Mouse (Mus musculus) cerebellum, adult 18-20 months (tissue): ENCODE measurements around the gene Polr2m.
"Not testable (repeated sequence)": the region's sequence is repeated elsewhere in the genome, so short reads cannot be mapped to it uniquely, and the experiment has no call there.

ENCODE experiments used
- DNase-seq, 2 experiments: peaks; one replicate each; pipeline ENCODE4 v3.0.0; 2021

The Polr2m gene

GRCm38 (mm10) chr9:71485475-71486094 lies at the start of gene Polr2m:
Gene Polr2m (minus strand): TSS chr9:71485935.
- peak; percentile 95 to 96 for DNase-seq

GRCm38 (mm10) chr9:71535036-71535435 lies 49.3 kb upstream of the Polr2m start:
- DNase-seq = no peak

GRCm38 (mm10) chr9:71529960-71530359 lies 44.2 kb upstream of the Polr2m start:
- no peak for DNase-seq

GRCm38 (mm10) chr9:71527438-71527837 lies 41.7 kb upstream of the Polr2m start:
- DNase-seq = no peak

GRCm38 (mm10) chr9:71523901-71524300 lies 38.2 kb upstream of the Polr2m start:
- DNase-seq = no peak

GRCm38 (mm10) chr9:71519836-71520235 lies 34.1 kb upstream of the Polr2m start:
- no peak for DNase-seq

- no peak for DNase-seq
These were observed 31.8 kb upstream of the Polr2m start for GRCm38 (mm10) chr9:71517487-71517886.

GRCm38 (mm10) chr9:71515862-71516261 lies 30.1 kb upstream of the Polr2m start:
- no peak for DNase-seq

GRCm38 (mm10) chr9:71513566-71513965 lies 27.8 kb upstream of the Polr2m start:
- DNase-seq = no peak

- DNase-seq = no peak
These were observed 27.2 kb upstream of the Polr2m start for GRCm38 (mm10) chr9:71512899-71513298.

- DNase-seq = no peak
These were observed 12.9 kb upstream of the Polr2m start for GRCm38 (mm10) chr9:71498391-71499182.

GRCm38 (mm10) chr9:71496637-71497036 lies 10.9 kb upstream of the Polr2m start:
- DNase-seq = no peak

GRCm38 (mm10) chr9:71493771-71494170 lies 8.0 kb upstream of the Polr2m start:
- DNase-seq = no peak

GRCm38 (mm10) chr9:71492296-71493025 lies 6.7 kb upstream of the Polr2m start:
- DNase-seq = no peak

- no peak for DNase-seq
These were observed 4.3 kb upstream of the Polr2m start for GRCm38 (mm10) chr9:71490076-71490475.

GRCm38 (mm10) chr9:71486127-71486526 lies 392 bp upstream of the Polr2m start:
- no peak for DNase-seq

- DNase-seq = no peak
These were observed 762 bp downstream of the Polr2m start for GRCm38 (mm10) chr9:71484871-71485474.

GRCm38 (mm10) chr9:71483872-71484271 lies 1.9 kb downstream of the Polr2m start:
- not testable (repeated sequence) for DNase-seq

GRCm38 (mm10) chr9:71480305-71480704 lies 5.4 kb downstream of the Polr2m start:
- no peak for DNase-seq

- DNase-seq = no peak
These were observed 6.3 kb downstream of the Polr2m start for GRCm38 (mm10) chr9:71479413-71479812.

- no peak for DNase-seq
These were observed 7.1 kb downstream of the Polr2m start for GRCm38 (mm10) chr9:71478596-71478995.

GRCm38 (mm10) chr9:71476601-71477000 lies 9.1 kb downstream of the Polr2m start:
- no peak for DNase-seq

- no peak for DNase-seq
These were observed 10.2 kb downstream of the Polr2m start for GRCm38 (mm10) chr9:71475536-71475935.
